In genomic region chr11:82951865-82952611, GRCm38 (mm10) we compare ENCODE assay signal across 7 mouse cellular contexts. TPM values are rescaled to one million over a fixed set of nuclear protein-coding genes. Genes with fewer than 3 reads are reported as not detected.
A peak's percentile ranks its signal among the peaks of the same experiment; 100 is the strongest.
DNase-seq lines count a peak whose midpoint lies in the region; ATAC-seq lines count a peak whose summit lies in the region.

No protein-coding gene starts in this region.

- H3K9ac ChIP-seq in forebrain, embryonic 11.5 days (ENCODE audit: low read length): no peak overlapping the region
- H3K9ac ChIP-seq in limb, embryonic 12.5 days (replicated peaks): no peak overlapping the region
- H3K9ac ChIP-seq in midbrain, embryonic 12.5 days (replicated peaks): no peak overlapping the region

- H3K4me3 ChIP-seq in forebrain, embryonic 11.5 days (ENCODE audit: low read depth, low read length): no peak overlapping the region
- no peak overlapping the region; the same call in 1 of the 2 replicates for H3K4me3 ChIP-seq in limb, embryonic 12.5 days (replicated peaks)
- H3K4me3 ChIP-seq in midbrain, embryonic 12.5 days: no peak overlapping the region

- WGBS in forebrain, embryonic 11.5 days: 11% methylated on average over 28 of the region's 28 CpGs
- 10% methylated on average over 28 of the region's 28 CpGs for WGBS in limb, embryonic 12.5 days
- 8% methylated on average over 28 of the region's 28 CpGs for WGBS in midbrain, embryonic 12.5 days

- ATAC-seq in forebrain, embryonic 11.5 days (replicated peaks; ENCODE audit: low FRiP score): no peak
- no peak for ATAC-seq in limb, embryonic 12.5 days (ENCODE audit: insufficient number of reproducible peaks, insufficient read depth, low FRiP score, low TSS enrichment, low read depth)
- no peak for ATAC-seq in midbrain, embryonic 12.5 days (ENCODE audit: low FRiP score, low read depth)

- no peaks in the 10 kb centered on the region for H3K4me1 ChIP-seq in forebrain, embryonic 11.5 days (replicated peaks; ENCODE audit: control insufficient read depth, insufficient read depth, low read length)
- H3K4me1 ChIP-seq in limb, embryonic 12.5 days (replicated peaks): 0 out of 2 replicates have a peak, but pooled peaks cover 9% of the 10 kb centered on the region
- H3K4me1 ChIP-seq in midbrain, embryonic 12.5 days: 0 out of 2 replicates have a peak, but pooled peaks cover 6% of the 10 kb centered on the region

- peaks cover 24% of the 10 kb centered on the region for H3K27me3 ChIP-seq in forebrain, embryonic 11.5 days (ENCODE audit: control insufficient read depth, insufficient read depth, low read length)
- H3K27me3 ChIP-seq in limb, embryonic 12.5 days: peaks cover 74% of the 10 kb centered on the region
- peaks cover 60% of the 10 kb centered on the region for H3K27me3 ChIP-seq in midbrain, embryonic 12.5 days

- H3K9me3 ChIP-seq in forebrain, embryonic 11.5 days (ENCODE audit: control insufficient read depth, low read length): no peaks in the 10 kb centered on the region
- no peaks in the 10 kb centered on the region for H3K9me3 ChIP-seq in limb, embryonic 12.5 days
- no peaks in the 10 kb centered on the region for H3K9me3 ChIP-seq in midbrain, embryonic 12.5 days

- H3K36me3 ChIP-seq in forebrain, embryonic 11.5 days (ENCODE audit: control insufficient read depth, insufficient read depth, low read length): no peaks in the 10 kb centered on the region
- H3K36me3 ChIP-seq in limb, embryonic 12.5 days: no peaks in the 10 kb centered on the region
- H3K36me3 ChIP-seq in midbrain, embryonic 12.5 days: no peaks in the 10 kb centered on the region

- H3K4me2 ChIP-seq in forebrain, embryonic 11.5 days (ENCODE audit: low read depth, low read length, severe bottlenecking): peak overlapping the region; percentile 27; the same call in 1 of the 2 replicates
- peak overlapping the region; percentile 28; the same call in 1 of the 2 replicates for H3K4me2 ChIP-seq in limb, embryonic 12.5 days
- peak overlapping the region; percentile 21; the same call in 1 of the 2 replicates for H3K4me2 ChIP-seq in midbrain, embryonic 12.5 days (replicated peaks)

- no peak overlapping the region for H3K27ac ChIP-seq in forebrain, embryonic 11.5 days (ENCODE audit: low read depth, low read length)
- no peak overlapping the region for H3K27ac ChIP-seq in limb, embryonic 12.5 days
- no peak overlapping the region for H3K27ac ChIP-seq in midbrain, embryonic 12.5 days (replicated peaks)

- DNase-seq in adrenal gland, adult 2 months: peak; percentile 66
- no peak for DNase-seq in forebrain, embryonic 11.5 days (ENCODE audit: low spot score)
- peak; percentile 76 for DNase-seq in heart, postnatal 4 days
- DNase-seq in thymus, postnatal 4 days: peak; percentile 73
- DNase-seq in yolk sac, embryonic 10.5 days (ENCODE audit: low spot score): no peak

RNA-seq across cellular contexts. Expression of gene Slfn5, which starts 0.9 kb away (rescaled TPM):
- 10 to 100 TPM; 28.3 to 32.7 TPM for total RNA-seq in adrenal gland, adult 2 months (2021)
- polyA plus RNA-seq in adrenal gland, adult 2 months (2012; rRNA removed): 2.2 and 2.3 TPM in 2 replicates
- 0.28 and 0.40 TPM in 2 replicates for polyA plus RNA-seq in forebrain, embryonic 11.5 days (2014; fragmentation: Nextera tagmentation; extraction: Ambion mirVana)
- 10 to 100 TPM; 33.8 to 38.0 TPM for total RNA-seq in heart, postnatal 4 days (2021)
- 0.41 and 0.58 TPM in 2 replicates for polyA plus RNA-seq in limb, embryonic 12.5 days (2016; fragmentation: Nextera tagmentation; extraction: Ambion mirVana)
- 0.80 and 0.83 TPM in 2 replicates for polyA plus RNA-seq in midbrain, embryonic 12.5 days (2016; fragmentation: Nextera tagmentation; extraction: Ambion mirVana)

RNA-seq across cellular contexts. Expression of gene Slfn9, which starts 39.6 kb away (rescaled TPM):
- 1 to 10 TPM; 5.3 to 7.5 TPM for total RNA-seq in adrenal gland, adult 2 months (2021)
- 0.91 and 1.2 TPM in 2 replicates for polyA plus RNA-seq in adrenal gland, adult 2 months (2012; rRNA removed)
- 9.3 and 9.8 TPM in 2 replicates for polyA plus RNA-seq in forebrain, embryonic 11.5 days (2014; fragmentation: Nextera tagmentation; extraction: Ambion mirVana)
- total RNA-seq in heart, postnatal 4 days (2021): 10 to 100 TPM; 14.2 to 14.7 TPM
- 18.7 and 19.0 TPM in 2 replicates for polyA plus RNA-seq in limb, embryonic 12.5 days (2016; fragmentation: Nextera tagmentation; extraction: Ambion mirVana)
- polyA plus RNA-seq in midbrain, embryonic 12.5 days (2016; fragmentation: Nextera tagmentation; extraction: Ambion mirVana): 9.3 and 10.6 TPM in 2 replicates

RNA-seq across cellular contexts. Expression of gene Unc45b, which starts 41.7 kb away (rescaled TPM):
- total RNA-seq in adrenal gland, adult 2 months (2021): 10 to 100 TPM in 1 of 2 experiments, 1 to 10 TPM in 1; 5.2 to 14.3 TPM
- 4.6 and 5.7 TPM in 2 replicates for polyA plus RNA-seq in adrenal gland, adult 2 months (2012; rRNA removed)
- 0.20 and 0.41 TPM in 2 replicates for polyA plus RNA-seq in forebrain, embryonic 11.5 days (2014; fragmentation: Nextera tagmentation; extraction: Ambion mirVana)
- 100 to 1,000 TPM; 177 to 187 TPM for total RNA-seq in heart, postnatal 4 days (2021)
- 11.5 and 12.4 TPM in 2 replicates for polyA plus RNA-seq in limb, embryonic 12.5 days (2016; fragmentation: Nextera tagmentation; extraction: Ambion mirVana)
- polyA plus RNA-seq in midbrain, embryonic 12.5 days (2016; fragmentation: Nextera tagmentation; extraction: Ambion mirVana): 0.89 and 0.93 TPM in 2 replicates

RNA-seq across cellular contexts. Expression of gene Nle1, which starts 43.8 kb away (rescaled TPM):
- total RNA-seq in adrenal gland, adult 2 months (2021): 10 to 100 TPM; 16.6 to 17.0 TPM
- 33.1 and 34.4 TPM in 2 replicates for polyA plus RNA-seq in adrenal gland, adult 2 months (2012; rRNA removed)
- polyA plus RNA-seq in forebrain, embryonic 11.5 days (2014; fragmentation: Nextera tagmentation; extraction: Ambion mirVana): 31.9 and 34.8 TPM in 2 replicates
- 10 to 100 TPM; 17.4 to 20.1 TPM for total RNA-seq in heart, postnatal 4 days (2021)
- polyA plus RNA-seq in limb, embryonic 12.5 days (2016; fragmentation: Nextera tagmentation; extraction: Ambion mirVana): 39.9 and 46.3 TPM in 2 replicates
- polyA plus RNA-seq in midbrain, embryonic 12.5 days (2016; fragmentation: Nextera tagmentation; extraction: Ambion mirVana): 33.8 and 33.9 TPM in 2 replicates

Comparison
In these comparisons a context has a peak if more than half of its experiments do, and no peak if none do; other contexts are left out.
1. DNase-seq: peak in adrenal gland, adult 2 months (single experiment), heart, postnatal 4 days (single experiment) and thymus, postnatal 4 days (single experiment); none in forebrain, embryonic 11.5 days (single experiment) and yolk sac, embryonic 10.5 days (single experiment).
2. Peak in every context shown above with its lines, with median percentiles within 50 percentile points of each other: H3K4me2 ChIP-seq.